Mouse (Mus musculus) lung, adult 2 months (tissue): ENCODE measurements at regions not wholly inside any gene's neighbourhood (a gene's known extent, or its start where the extent isn't known, plus 50 kb on each side); places are given as distances from the start of the nearest gene placed in this dataset.

ENCODE experiments used
- CTCF ChIP-seq: fragments of 200-500 bp; IDR thresholded peaks from 2 replicates; pipeline ENCODE4 v1.5.1; 2011; ENCODE audit warnings: mild to moderate bottlenecking, low read length, control low read depth; ENCODE audit not compliant: insufficient read depth
- POLR2A ChIP-seq: fragments of 200-500 bp; IDR thresholded peaks from 2 replicates; pipeline ENCODE4 v1.6.1; 2011; ENCODE audit warnings: low read depth, mild to moderate bottlenecking, control low read depth, low read length, borderline replicate concordance; ENCODE audit errors: extremely low read depth

DNA sequence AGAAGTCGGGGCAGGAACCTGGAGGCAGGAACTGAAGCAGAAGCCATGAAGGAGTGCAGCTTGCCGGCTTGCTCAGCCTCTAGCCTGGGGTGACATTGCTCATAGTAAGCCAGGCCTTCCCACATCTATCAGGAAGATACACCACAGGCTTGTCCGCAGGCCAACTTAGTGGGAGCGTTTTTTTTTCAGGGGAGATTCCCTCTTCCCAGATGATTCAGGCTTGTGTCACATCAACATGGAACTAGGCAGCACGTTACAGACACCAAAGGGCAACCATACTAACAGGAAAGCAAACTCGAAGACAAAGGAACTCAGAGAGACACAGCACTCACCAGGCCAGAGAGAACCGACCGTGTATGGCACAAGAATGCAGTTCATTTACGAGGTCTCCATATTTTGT is 98.1 kb upstream of the Tle3 start:
- TF ChIP-seq POLR2A (no peak), CTCF (no peak)
